Mouse (Mus musculus) embryonic fibroblast, embryonic 13.5 days (primary cell): ENCODE data around the gene Nfatc4.

ENCODE experiments used
- CTCF ChIP-seq: IDR thresholded peaks from 2 replicates; pipeline ENCODE4 v1.5.1; 2011; ENCODE audit warnings: mild to moderate bottlenecking, control low read depth, low read length, moderate library complexity, borderline replicate concordance; ENCODE audit not compliant: insufficient read depth
- POLR2A ChIP-seq: IDR thresholded peaks from 2 replicates; pipeline ENCODE4 v1.6.1; 2011; ENCODE audit warnings: low read depth, mild to moderate bottlenecking, control low read depth, low read length, moderate library complexity

- TF ChIP-seq POLR2A (no peak), CTCF (no peak)
Observed at GRCm38 (mm10) chr14:55787731-55788130, 35.2 kb upstream of the Nfatc4 start.
